Mouse (Mus musculus): ENCODE data around the gene Cd96.
A peak's percentile ranks its signal among the peaks of the same experiment; 100 is the strongest.

Gene Cd96

DNA sequence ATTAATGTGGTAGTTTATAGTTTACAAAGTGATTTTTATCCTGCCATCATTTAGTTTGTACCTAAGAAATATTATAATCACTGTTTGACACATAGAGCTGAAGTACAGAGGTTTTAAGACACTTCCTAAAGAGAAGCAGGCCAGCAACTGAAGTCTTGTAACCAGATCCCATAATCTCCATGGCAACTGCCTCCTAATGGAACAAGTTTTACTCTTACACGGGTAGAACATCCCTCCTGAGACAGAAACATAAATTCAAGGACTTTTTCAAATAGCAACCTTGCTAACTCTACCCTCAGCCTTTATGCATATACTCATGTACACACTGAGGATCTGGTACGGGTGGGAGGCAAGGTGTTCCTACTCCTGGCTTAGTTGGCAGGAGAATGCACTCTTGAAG lies 83.8 kb downstream of the Cd96 start:
- no peak for DNase-seq (ENCODE audit: low spot score)

- DNase-seq (ENCODE audit: low spot score), result no peak
Observed at GRCm38 (mm10) chr16:46033896-46034295, 86.2 kb downstream of the Cd96 start.

GRCm38 (mm10) chr16:46022958-46023491 lies 97.0 kb downstream of the Cd96 start:
- DNase-seq (ENCODE audit: low spot score), result no peak

DNA sequence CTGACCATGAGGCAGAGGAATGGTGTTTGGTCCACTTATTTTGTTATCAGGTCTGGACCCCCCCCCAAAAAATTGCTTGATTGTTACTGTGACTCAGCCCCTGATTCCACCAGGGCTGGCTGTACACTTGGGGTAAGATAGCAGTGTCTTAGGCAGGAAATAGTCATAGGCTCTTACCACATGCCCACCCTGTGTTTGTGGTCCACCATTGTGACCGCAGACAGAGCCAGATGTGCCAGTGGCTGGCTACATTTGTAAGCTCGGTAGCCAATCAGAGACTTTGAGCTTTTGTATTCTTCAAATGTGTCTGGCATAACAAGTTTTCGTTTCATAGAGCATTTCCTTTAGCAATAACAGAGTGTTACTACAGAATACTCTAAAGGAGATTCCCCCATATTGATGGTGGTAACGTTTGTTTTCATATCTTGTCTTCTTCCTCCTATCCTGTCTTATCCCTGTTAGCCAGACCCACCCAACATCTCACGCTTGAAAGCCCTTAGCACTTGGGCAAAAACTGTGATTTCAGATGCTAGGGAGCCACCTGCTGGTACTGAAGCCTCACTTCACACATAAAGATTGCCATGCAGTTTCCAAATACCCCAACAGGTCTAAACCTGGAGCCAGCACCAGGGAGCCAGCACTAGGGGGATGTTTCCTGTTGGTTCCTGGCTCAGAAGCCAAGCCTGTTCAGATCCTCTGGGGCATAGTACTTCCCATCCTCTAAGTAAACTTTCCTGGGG lies 97.7 kb downstream of the Cd96 start:
- peak; percentile 75 for DNase-seq (ENCODE audit: low spot score)

- no peak for DNase-seq (ENCODE audit: low spot score)
Observed at GRCm38 (mm10) chr16:46021302-46021701, 98.7 kb downstream of the Cd96 start.

- no peak for DNase-seq (ENCODE audit: low spot score)
Observed at GRCm38 (mm10) chr16:46020396-46020795, 99.7 kb downstream of the Cd96 start.

GRCm38 (mm10) chr16:46019799-46020198 lies 100.3 kb downstream of the Cd96 start:
- DNase-seq (ENCODE audit: low spot score), result no peak

- DNase-seq (ENCODE audit: low spot score), result no peak
Observed at GRCm38 (mm10) chr16:46019359-46019758, 100.7 kb downstream of the Cd96 start.

- no peak for DNase-seq (ENCODE audit: low spot score)
Observed at GRCm38 (mm10) chr16:46011696-46012095, 108.4 kb downstream of the Cd96 start.

DNA sequence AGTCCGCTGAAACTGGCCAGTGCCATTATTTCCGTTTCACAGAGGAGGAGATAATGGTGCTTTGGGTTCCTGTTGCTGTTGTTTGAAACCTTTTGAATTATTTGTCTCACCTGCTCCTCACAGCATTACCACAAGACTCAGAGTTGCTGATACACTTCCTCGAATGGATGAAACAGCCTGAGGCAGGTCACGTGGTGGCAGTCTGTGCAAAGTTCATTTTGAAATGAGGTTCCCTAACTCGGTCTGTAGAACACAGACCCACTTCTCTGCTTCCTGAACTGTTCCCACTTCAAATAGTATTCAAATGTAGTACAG lies 109.2 kb downstream of the Cd96 start:
- DNase-seq (ENCODE audit: low spot score), result peak; percentile 44

- peak; percentile 97 for DNase-seq (ENCODE audit: low spot score)
Observed at GRCm38 (mm10) chr16:46010153-46010905, 109.7 kb downstream of the Cd96 start, which contains the start of gene Plcxd2. Gene Plcxd2 (minus strand): TSS chr16:46010218.

- DNase-seq (ENCODE audit: low spot score), result no peak
Observed at GRCm38 (mm10) chr16:46009717-46010116, 110.3 kb downstream of the Cd96 start.

- DNase-seq (ENCODE audit: low spot score), result no peak
Observed at GRCm38 (mm10) chr16:46008766-46009165, 111.3 kb downstream of the Cd96 start.

DNA sequence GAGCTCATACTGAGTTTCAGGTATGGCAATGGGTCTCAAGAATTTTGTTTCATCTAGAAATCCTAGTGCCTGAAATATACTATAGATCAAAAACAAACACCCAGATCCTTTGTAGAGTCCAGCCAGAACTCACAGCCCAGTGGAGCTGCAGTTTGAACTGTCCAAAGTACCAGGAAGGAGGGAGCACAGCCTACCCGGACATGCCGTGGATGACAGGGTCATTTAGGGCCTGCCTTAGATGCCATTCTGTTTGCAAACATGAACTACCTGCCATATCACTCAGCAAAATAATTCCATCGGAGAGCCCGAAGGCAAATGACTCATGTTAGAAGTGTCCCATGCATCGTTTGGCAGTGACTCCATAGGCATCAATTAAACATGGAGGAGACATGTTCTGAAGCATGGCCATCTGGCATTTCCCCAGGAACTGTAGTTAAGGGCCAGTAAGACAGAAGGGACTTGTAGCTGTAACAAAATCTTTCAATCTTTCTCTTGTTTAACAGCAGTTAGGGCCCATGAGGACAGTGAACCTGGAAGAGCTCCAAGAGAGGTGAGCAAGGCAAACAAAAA lies 111.9 kb downstream of the Cd96 start:
- peak; percentile 26 for DNase-seq (ENCODE audit: low spot score)

GRCm38 (mm10) chr16:46006261-46006660 lies 113.8 kb downstream of the Cd96 start:
- DNase-seq (ENCODE audit: low spot score), result no peak

- DNase-seq (ENCODE audit: low spot score), result no peak
Observed at GRCm38 (mm10) chr16:46001550-46002166, 118.4 kb downstream of the Cd96 start.

- no peak for DNase-seq (ENCODE audit: low spot score)
Observed at GRCm38 (mm10) chr16:46000976-46001375, 119.1 kb downstream of the Cd96 start.

DNA sequence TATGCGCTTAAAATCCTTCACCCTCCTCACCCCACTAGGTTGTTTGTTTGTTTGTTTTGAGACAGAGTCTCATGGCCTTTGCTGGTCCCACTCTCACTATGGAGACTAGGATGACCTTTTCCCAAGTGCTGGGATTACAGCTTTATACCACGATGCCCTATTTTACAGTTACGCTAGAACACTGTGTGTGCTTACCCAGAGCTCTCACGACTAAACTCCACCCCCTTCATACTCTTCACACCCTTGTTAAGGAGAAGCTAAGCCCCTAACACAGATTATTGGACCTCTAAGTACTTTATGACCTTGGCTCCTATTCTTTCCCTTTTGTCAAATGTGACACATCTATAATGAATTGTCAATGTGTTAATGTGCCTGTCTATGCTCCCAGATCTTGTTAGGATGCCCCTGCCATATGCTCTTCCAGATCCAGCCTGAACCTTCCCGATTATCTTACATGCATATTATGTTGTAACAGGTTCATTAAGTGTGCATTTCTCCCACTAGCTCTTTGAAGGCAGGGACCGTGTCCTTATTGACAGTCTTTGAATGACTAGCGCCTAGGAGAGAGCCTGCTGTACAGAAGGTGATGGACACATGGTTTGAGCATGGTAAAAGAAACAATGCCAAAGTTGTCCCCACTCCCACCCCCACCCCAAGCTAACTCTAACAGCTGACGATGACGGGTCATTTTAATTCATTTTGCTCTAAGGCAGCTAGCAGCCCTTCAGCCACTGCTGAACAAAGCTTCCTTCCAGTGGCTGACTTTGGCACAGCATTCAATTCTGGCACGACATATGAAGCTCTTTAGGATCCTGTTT lies 120.5 kb downstream of the Cd96 start:
- DNase-seq (ENCODE audit: low spot score), result no peak

- DNase-seq (ENCODE audit: low spot score), result no peak
Observed at GRCm38 (mm10) chr16:45998231-45998630, 121.8 kb downstream of the Cd96 start.

- DNase-seq (ENCODE audit: low spot score), result peak; percentile 34
Observed at GRCm38 (mm10) chr16:45990901-45991676, 129.0 kb downstream of the Cd96 start.

DNA sequence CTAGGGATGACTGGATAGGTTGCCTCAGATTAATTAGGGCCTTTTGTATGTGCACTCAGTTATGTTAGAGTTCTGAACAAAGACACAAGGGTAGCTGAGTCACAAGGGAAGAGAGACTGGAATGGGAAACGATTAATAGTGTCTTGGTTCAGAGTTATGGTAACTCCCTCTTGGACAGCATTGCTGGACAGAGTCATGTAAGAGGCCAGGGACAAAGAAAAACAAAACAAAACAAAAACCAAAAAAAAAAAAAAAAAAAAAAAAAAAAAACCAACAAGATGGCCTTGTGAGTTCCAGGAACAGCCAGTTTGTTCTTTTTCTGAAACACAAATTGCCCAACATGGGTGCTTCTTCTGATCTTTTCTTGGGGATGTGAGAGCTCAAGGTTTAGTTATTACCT lies 133.8 kb downstream of the Cd96 start:
- peak; percentile 82 for DNase-seq (ENCODE audit: low spot score)
